Mouse (Mus musculus): ENCODE data around the gene Eef1akmt2. TPM values are rescaled to one million over a fixed set of nuclear protein-coding genes. Genes with fewer than 3 reads are reported as not detected.

The Eef1akmt2 gene
- total and polyA plus RNA-seq, 3 experiments, result 5.1 to 27.9 (median 19.5) TPM

DNA sequence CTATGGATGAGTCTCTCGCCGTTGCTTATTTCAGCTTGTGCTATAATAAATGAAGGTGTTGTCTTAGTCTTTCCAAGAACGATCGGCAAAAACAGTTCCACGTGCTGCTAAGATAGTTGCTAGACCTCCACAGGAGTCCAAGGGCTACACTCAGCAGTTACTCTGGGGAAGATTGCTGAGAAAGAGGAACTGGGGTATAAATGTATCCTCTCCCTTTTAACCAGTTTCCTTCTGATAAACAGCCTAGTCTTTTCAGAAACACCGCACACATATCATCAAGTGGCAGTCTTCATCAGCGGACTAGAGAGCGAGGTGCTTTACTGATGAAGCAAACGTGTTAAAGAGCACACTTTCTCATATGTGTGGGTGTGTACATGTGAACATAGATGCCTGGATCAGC, 13.8 kb upstream of the Eef1akmt2 start:
- DNase-seq, result no peak

GRCm38 (mm10) chr7:132859042-132859958, 6.8 kb upstream of the Eef1akmt2 start, which contains the start of gene Abraxas2:
TSS of gene Abraxas2 (plus strand) at chr7:132859225.
- DNase-seq, result peak; percentile 95

GRCm38 (mm10) chr7:132858043-132858608, 5.7 kb upstream of the Eef1akmt2 start:
- DNase-seq, result no peak

- DNase-seq, result no peak
These were observed 3.6 kb upstream of the Eef1akmt2 start for GRCm38 (mm10) chr7:132856083-132856482.

- DNase-seq, result no peak
These were observed 1.5 kb upstream of the Eef1akmt2 start for GRCm38 (mm10) chr7:132853946-132854345.

DNA sequence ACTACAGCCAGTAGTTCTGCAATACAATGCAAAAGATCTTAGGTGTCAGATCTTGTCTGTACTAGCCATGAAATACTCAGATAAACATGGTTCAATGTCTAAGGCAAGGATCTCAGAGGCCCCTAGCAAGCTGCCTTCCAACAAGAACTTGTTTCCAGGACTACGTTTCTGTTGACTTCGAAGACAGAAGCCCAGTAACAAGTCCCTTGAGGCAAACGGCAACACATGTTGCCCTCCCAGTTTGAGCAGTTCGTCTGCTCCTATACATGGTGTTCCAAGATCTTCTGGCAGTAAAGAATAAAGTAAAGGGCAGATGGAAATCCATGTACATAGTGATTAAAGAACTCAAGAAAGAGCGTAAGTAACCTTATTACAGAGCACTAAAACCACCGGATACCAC, 888 bp upstream of the Eef1akmt2 start:
- no peak for DNase-seq

DNA sequence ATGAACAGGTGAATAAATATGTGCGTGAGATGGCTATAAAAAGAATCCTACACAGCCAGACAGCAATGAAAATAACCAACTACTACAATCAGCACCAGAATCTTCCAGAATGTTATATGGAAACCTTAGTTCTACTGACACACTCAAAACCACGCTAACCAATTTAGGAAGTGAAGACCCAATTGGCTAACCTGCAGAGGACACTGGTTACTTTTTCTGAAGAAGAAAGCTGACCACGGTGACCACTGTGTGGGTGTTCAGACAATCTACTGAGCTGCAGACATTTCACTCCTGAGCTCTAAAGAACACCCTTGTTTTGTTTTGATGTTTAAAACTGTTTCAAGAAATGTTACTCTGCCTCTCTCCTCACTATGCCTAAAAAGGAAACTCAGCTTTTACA, 9.3 kb downstream of the Eef1akmt2 start:
- no peak for DNase-seq

GRCm38 (mm10) chr7:132842455-132842854, 10.0 kb downstream of the Eef1akmt2 start:
- DNase-seq, result no peak

DNA sequence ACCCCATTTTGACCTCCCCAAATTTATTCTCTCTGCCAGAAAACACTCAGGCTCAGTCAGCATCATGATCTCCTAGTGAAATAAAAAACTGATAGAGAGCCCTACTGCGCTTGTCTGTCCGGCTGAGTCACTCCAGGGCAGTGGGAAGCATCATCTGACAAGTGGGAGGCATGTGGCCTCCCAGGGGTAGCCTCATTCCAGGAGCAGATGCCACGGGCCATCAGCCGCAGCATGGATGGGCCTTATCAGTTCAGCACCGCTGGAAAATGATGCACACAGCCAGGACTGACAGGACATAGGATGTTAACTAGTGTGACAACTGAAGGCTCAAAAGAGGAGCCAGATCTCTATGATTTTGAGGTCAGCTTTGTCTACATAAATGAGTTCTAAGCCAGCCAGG, 11.2 kb downstream of the Eef1akmt2 start:
- DNase-seq, result no peak

DNA sequence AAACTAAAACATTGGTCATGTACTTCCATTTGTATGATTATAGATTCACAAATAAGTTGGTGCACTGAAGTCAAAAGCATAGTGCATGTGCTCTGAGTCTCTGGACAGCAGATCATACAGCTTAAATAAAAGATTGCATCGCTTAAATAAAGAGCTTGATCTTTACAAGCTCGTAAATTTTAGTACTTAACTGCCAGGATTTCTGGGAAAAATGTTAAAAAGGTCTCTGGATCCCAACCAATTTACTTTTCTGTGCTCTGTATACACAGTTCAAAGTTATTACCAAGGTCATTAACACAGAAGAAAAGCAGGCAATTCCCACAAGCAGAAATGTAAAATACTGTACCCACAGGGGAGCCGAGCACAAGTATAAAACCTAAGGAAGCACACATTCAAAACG, 21.5 kb downstream of the Eef1akmt2 start:
- no peak for DNase-seq

GRCm38 (mm10) chr7:132824346-132825022, 28.0 kb downstream of the Eef1akmt2 start:
- no peak for DNase-seq

DNA sequence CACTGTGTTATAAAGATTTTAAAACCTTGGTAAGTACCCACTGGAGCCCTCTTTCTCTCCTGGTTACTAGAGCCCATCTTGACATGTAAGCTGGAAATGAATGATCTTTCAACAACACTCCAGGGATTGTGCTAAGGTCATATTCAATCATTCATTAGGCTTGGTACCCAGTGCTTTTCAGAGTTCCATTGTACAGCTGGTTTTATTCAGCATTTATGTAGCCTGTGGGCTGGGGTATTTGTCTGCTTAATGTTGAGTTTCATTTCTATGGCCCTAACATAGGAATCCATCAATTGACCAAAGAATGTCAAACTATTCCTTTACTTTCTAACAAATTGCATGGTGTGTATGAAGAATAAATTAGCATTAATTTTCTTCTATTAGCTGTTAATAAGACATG, 28.6 kb downstream of the Eef1akmt2 start:
- no peak for DNase-seq

- no peak for DNase-seq
These were observed 31.8 kb downstream of the Eef1akmt2 start for GRCm38 (mm10) chr7:132820692-132821091.

GRCm38 (mm10) chr7:132817056-132817455, 35.4 kb downstream of the Eef1akmt2 start:
- DNase-seq, result no peak

DNA sequence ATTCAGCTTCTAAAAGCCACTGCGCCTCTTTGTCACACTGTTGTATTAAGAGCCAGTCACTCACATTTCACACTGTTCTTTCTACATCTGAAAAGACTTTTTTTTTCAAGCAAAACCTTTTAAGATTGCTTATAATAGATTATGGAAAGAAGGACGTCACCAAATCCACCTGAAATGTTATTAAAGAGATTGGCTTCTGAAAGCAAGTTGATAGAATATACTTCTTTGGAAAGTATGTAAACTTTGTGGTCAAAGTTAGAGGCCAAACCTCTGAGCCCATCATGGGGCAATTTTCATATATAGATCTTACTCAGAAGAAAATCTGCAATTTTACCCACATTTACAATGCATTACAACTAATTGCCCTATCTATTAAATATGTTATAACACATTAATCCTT, 35.9 kb downstream of the Eef1akmt2 start:
- no peak for DNase-seq

DNA sequence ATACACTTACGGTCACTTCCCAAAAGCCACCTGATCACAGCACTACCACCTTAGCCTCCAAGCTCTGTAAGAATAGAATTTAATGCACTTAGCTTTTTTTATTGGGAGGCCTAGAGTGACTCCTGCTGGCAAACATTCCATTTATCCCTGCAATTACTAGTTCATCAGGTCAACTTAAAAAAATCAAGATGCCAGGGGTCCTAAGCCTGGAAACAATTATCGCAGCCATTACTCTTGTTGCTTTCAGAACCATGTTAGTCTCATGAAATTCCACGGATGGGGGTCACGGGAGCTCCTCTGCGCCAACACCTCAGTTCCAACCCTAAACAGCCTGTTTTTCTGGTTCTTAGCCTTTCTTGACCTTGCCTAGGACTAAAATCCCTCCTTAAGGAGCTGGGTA, 37.4 kb downstream of the Eef1akmt2 start:
- no peak for DNase-seq

- DNase-seq, result no peak
These were observed 38.4 kb downstream of the Eef1akmt2 start for GRCm38 (mm10) chr7:132814089-132814450.

- DNase-seq, result peak; percentile 91
These were observed 38.9 kb downstream of the Eef1akmt2 start, which contains the start of gene Fam53b for GRCm38 (mm10) chr7:132813416-132814088. TSS of gene Fam53b (minus strand) at chr7:132813886.

- DNase-seq, result peak; percentile 81
These were observed 39.7 kb downstream of the Eef1akmt2 start for GRCm38 (mm10) chr7:132812619-132813415.

DNA sequence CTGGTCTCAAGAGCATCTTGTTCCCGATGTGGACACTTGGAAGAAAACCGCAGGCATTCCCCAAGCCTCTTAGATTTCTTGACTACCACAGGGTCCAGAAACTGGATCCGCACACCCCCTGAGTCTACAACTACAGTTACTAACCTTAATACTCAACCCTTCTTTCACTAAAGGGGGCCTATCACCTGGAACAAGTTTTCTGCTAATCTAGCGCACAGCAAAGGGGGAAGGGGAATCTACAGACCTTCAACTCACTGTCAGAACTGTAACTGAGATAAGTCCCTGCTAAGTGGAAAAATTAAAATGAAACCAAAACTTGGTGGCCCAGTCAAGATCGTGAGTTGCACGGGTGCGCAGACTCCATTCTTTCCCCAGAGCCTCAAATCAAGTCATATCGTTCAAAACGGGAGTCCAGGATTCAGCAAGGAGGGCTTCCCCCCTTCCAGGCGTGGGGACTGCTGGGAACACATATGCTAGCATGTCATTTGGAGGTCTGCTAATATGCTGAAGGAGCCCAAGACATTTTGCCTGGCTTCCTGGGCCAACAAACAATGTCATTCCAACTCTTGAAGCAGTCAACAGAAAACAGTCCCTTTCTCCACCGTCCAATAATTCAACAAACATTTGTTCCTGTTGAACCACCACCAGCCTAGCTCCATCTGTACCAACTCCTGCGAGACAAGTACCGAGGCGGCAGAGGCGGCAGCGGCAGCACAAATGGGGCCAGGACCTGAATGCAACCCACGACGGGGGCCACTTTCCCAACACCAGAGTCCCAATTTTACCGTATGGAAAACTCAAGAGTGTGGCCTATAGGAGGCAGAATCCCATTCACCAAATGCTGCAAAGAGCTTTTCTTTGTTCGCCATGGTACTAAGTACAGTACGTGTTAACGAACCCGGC, 40.5 kb downstream of the Eef1akmt2 start:
- DNase-seq, result peak; percentile 64

Measured in adrenal gland, adult 2 months (tissue).